Mouse (Mus musculus): ENCODE measurements around the gene Olfr1504.
"Not testable (repeated sequence)": the region's sequence is repeated elsewhere in the genome, so short reads cannot be mapped to it uniquely, and the experiment has no call there.

Olfr1504 gene

GRCm38 (mm10) chr19:13897828-13898227, at the start of gene Olfr1504:
Olfr1504 (minus strand) TSS chr19:13897928.
- DNase-seq (ENCODE audit: low spot score), result no peak

GRCm38 (mm10) chr19:13913230-13913629, 15.5 kb upstream of the Olfr1504 start, which contains the start of gene Olfr1505:
Olfr1505 (plus strand) TSS chr19:13913530.
- DNase-seq (ENCODE audit: low spot score), result no peak

DNA sequence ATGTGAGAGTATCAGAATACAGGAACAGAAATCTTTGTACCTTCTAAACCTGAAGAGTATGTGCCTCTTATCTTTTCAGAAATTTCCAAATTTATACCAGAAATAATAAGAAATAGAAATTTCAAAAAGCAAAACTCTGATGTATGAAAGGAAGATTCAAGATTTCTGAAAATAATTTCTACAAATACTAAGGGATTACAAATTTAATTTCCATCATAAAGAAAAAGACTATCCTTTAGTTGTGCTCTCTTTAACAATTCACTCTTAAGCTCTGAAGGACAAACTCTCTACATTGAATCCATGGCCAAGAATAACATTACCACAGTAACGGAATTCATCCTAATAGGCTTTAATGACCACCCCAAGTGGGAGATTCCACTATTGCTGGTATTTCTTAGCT, 36.2 kb downstream of the Olfr1504 start, which contains the start of gene Olfr1502:
TSS of gene Olfr1502 (plus strand) at position 301 of the 400 bp plus-strand sequence.
- DNase-seq (ENCODE audit: low spot score), result no peak

- not testable (repeated sequence) for DNase-seq (ENCODE audit: low spot score)
Observed at GRCm38 (mm10) chr19:13850592-13850991, 47.1 kb downstream of the Olfr1504 start, which contains the start of gene Olfr1501. Olfr1501 (minus strand) TSS chr19:13850692.
